Mouse (Mus musculus): ENCODE results near the gene Zbtb7b.
"Not testable (repeated sequence)": the region's sequence is repeated elsewhere in the genome, so short reads cannot be mapped to it uniquely, and the experiment has no call there.

Gene Zbtb7b

GRCm38 (mm10) chr3:89394006-89394893 lies at the start of gene Zbtb7b:
TSS of gene Zbtb7b (minus strand) at chr3:89394776.
- peak; percentile 93 for DNase-seq (ENCODE audit: low spot score)

- DNase-seq (ENCODE audit: low spot score) = no peak
These were observed 46.1 kb upstream of the Zbtb7b start for GRCm38 (mm10) chr3:89440691-89441090.

DNA sequence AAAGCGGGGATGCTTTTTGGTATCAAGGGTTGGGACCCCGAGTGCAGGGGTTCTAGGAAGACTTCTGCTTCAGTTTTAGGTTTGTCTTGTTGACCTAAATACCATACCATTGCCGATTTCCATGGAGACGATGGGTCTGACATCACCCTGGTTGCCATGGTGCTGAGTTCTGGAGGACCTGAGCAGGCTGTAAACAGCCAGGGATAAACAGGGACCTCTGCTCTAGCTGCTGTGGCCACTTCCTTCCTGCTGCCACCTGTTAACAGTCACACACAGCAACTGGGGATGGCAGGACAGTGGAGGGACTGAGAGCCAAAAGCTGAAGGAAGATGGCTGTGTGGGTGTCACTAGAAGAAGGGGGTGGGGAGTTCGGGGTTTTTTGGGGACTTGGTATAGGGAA lies 42.7 kb upstream of the Zbtb7b start:
- DNase-seq (ENCODE audit: low spot score) = no peak

- peak; percentile 71 for DNase-seq (ENCODE audit: low spot score)
These were observed 41.9 kb upstream of the Zbtb7b start, which contains the start of gene Pbxip1 for GRCm38 (mm10) chr3:89436176-89437113. TSS of gene Pbxip1 (plus strand) at chr3:89436706.

DNA sequence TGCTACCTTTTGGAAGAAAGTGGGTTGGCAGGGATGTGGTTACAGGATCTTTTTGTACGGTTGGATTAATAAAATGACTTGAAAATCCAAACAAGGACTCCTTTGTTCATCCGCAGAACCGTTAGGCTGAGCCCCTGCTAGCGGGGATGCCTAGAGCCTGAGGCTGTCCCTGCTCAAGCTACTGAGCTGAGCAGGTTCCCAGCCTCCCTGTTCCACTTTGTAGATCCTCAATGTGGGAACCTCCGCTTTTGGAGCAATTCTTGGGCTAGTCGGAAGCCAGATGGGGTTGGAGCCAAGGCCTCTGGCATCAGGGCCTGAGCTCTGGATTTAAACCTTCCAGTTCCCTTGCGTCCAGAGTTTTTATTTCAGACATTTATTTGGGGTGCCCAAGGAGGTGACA lies 40.5 kb upstream of the Zbtb7b start:
- DNase-seq (ENCODE audit: low spot score) = no peak

- DNase-seq (ENCODE audit: low spot score) = no peak
These were observed 40.0 kb upstream of the Zbtb7b start for GRCm38 (mm10) chr3:89434532-89434931.

DNA sequence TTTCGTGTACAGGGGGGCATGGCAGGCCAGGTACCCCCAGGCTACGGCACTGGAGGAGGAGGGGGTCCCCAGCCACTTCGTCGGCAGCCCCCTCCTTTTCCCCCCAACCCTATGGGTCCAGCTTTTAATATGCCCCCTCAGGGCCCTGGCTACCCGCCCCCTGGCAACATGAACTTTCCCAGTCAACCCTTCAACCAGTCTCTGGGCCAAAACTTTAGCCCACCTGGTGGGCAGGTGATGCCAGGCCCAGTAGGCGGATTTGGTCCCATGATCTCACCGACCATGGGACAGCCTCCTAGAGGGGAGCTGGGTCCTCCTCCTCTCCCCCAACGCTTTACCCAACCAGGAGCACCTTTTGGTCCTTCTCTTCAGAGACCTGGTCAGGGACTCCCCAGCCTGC lies 38.0 kb upstream of the Zbtb7b start:
- DNase-seq (ENCODE audit: low spot score) = no peak

GRCm38 (mm10) chr3:89430171-89431159 lies 35.9 kb upstream of the Zbtb7b start, which contains the start of gene Pygo2:
TSS of gene Pygo2 (plus strand) at chr3:89430214.
- peak; percentile 95 for DNase-seq (ENCODE audit: low spot score)

- DNase-seq (ENCODE audit: low spot score) = not testable (repeated sequence)
These were observed 34.4 kb upstream of the Zbtb7b start for GRCm38 (mm10) chr3:89429021-89429420.

DNA sequence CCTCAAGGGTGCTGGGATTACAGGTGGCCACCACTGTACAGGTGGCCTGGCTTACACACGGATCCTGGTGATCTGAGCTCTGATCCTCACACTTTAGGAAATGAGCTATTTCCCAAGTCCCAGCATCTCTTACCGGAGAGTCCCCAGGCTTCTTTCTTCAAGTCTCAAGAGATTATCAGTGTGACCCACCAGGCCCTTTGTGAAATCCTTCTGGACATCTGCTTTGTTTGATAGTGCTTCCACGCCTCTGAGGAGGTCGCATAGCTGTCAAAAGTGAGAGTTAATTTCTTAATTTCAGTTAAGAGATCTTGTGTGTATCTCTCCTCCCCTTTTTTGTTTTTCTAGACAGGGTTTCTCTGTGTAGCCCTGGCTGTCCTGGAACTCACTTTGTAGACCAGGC lies 31.3 kb upstream of the Zbtb7b start:
- no peak for DNase-seq (ENCODE audit: low spot score)

GRCm38 (mm10) chr3:89425141-89425525 lies 30.6 kb upstream of the Zbtb7b start:
- DNase-seq (ENCODE audit: low spot score) = no peak

GRCm38 (mm10) chr3:89424416-89425140 lies 30.0 kb upstream of the Zbtb7b start:
- DNase-seq (ENCODE audit: low spot score) = no peak

DNA sequence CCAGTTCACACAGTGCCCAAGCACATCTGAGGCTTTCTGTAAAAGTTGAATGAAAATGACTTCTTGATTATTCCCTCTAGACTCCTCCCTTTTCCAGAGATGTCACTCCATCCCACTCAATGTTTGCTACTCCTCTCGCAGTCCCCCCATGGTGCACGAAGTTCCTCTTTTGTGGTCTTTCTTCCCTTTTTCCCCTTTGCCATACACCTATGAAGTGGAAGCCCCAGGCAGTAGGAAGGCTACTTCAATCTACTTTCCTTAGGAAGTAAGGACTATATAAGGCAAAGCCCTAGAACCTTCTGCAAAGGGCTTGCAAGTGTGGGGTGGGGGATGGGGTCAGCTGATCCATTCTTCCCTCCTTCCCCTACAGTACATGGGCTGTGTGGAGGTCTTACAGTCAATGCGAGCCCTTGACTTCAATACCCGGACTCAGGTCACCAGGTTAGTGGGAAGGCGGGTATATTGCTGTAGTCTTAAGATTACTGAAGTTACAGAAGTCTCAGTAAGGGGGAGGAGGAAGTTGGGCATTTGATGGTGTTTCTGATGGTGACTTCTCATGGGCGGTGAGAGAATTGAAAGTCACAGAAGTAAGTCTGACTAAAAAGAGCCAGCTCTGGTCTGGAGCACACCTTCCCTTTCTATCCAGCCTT lies 28.1 kb upstream of the Zbtb7b start:
- no peak for DNase-seq (ENCODE audit: low spot score)

DNA sequence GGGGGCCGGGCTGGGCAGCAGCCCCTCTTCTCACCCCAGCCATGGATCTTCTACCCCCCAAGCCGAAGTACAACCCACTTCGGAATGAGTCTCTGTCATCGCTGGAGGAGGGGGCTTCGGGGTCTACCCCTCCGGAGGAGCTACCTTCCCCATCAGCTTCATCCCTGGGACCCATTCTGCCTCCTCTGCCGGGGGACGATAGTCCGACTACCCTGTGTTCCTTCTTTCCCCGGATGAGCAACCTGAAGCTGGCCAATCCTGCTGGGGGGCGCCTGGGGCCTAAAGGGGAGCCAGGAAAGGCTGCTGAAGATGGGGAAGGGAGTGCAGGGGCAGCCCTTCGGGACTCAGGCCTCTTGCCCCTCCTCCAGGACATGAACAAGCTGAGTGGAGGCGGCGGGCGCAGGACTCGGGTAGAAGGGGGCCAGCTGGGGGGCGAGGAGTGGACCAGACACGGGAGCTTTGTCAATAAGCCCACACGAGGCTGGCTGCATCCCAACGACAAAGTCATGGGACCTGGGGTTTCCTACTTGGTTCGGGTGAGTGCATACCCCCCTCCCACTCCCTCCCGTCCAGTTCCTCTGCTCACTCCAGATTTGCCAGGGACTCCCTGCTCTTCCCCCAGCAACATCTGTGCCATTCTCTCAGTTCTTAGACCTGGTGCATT lies 27.4 kb upstream of the Zbtb7b start:
- DNase-seq (ENCODE audit: low spot score) = peak; percentile 64

GRCm38 (mm10) chr3:89421002-89421774 lies 26.6 kb upstream of the Zbtb7b start:
- peak; percentile 78 for DNase-seq (ENCODE audit: low spot score)

DNA sequence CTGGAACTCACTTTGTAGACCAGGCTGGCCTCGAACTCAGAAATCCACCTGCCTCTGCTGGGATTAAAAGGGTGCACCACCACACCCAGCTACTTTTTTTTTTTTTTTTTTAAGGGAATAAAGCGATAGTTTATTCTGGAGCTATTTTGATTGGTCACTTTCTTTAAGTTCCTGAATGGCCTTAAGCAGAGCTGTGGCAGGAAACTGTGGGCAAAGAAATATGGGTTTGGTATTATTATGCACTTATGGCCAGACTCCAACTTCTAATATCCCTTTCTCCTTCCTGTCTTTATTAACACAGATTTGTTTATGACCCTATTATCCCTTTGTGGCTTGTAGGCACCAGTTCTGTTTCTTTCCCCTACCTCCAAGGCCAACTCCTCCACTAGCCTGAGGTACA lies 25.8 kb upstream of the Zbtb7b start:
- DNase-seq (ENCODE audit: low spot score) = no peak

GRCm38 (mm10) chr3:89419981-89420380 lies 25.4 kb upstream of the Zbtb7b start:
- DNase-seq (ENCODE audit: low spot score) = no peak

GRCm38 (mm10) chr3:89419571-89419970 lies 25.0 kb upstream of the Zbtb7b start:
- no peak for DNase-seq (ENCODE audit: low spot score)

DNA sequence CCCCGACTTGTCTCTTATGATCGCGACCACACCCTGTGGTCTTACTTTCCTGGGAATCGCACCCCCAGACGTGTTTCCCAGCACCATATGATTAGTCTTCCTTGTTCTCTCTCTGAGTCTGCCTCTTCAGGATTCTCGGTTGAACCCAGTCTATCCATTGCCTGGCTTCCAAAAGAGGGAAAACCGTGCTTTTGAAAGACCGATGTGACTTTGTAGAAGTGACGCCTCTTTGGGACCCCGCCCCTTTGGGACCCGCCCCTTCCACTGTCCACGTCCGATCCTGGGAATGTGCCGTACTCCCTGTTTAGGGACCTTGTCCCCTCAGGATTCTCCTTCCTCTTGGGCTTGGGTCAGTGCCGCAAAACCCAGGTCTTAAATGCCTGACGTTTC lies 24.3 kb upstream of the Zbtb7b start:
- peak; percentile 92 for DNase-seq (ENCODE audit: low spot score)

Measured in testis, postnatal 10 days (tissue).